8 mouse cellular contexts compared by ENCODE assay signal in the genomic region with DNA sequence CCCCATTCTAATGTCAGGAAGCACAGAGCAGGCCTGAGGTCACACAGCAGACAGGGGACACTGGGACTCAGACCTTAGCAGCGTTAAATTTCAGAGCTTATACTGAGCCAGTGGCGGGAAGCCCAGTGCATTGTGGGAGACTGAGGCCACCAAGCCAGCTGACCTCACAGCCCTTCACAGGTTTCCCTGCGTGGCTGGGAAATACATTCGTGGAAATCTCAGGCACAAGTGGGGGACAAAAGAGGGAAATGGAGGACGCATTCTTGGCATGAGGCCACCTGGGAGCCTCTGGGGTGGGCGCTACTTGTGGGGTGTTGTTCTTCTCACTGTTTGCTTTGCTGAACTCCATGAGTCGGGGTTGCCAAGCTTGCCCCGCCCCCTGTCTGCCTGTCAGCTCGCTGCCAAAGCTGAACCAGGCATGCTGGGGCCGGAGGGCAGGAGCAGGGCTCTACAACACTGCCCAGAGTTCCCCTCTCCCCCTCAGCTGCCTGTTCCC. TPM values are rescaled to one million over a fixed set of nuclear protein-coding genes. Genes with fewer than 3 reads are reported as not detected.
DNase-seq lines count a peak whose midpoint lies in the region; ATAC-seq and TF ChIP-seq lines count a peak whose summit lies in the region.

No protein-coding gene starts in this region.

- H3K9me3 ChIP-seq in forebrain, embryonic 13.5 days (replicated peaks): no peaks in the 10 kb centered on the region
- H3K9me3 ChIP-seq in intestine, embryonic 14.5 days (ENCODE audit: control insufficient read depth, low read length): no peaks in the 10 kb centered on the region
- H3K9me3 ChIP-seq in lung, postnatal 0 days (ENCODE audit: low read length): no peaks in the 10 kb centered on the region

- WGBS in forebrain, embryonic 13.5 days: 23% methylated on average over 10 of the region's 10 CpGs
- 27% methylated on average over 10 of the region's 10 CpGs for WGBS in intestine, embryonic 14.5 days
- WGBS in lung, postnatal 0 days: 17% methylated on average over 10 of the region's 10 CpGs

- intact Hi-C loops in gastrocnemius, postnatal 14 days (cut with DNase I; ENCODE audit: low total_unique reads): no loop called here

- peaks cover 17% of the 10 kb centered on the region for H3K4me1 ChIP-seq in forebrain, embryonic 13.5 days
- H3K4me1 ChIP-seq in intestine, embryonic 14.5 days (replicated peaks; ENCODE audit: control insufficient read depth, insufficient read depth, low read length): peaks cover 18% of the 10 kb centered on the region
- peaks cover 9% of the 10 kb centered on the region; the same call in 1 of the 2 replicates for H3K4me1 ChIP-seq in lung, postnatal 0 days (ENCODE audit: insufficient read depth, low read depth, low read length)

- no peaks in the 10 kb centered on the region for H3K27me3 ChIP-seq in forebrain, embryonic 13.5 days
- no peaks in the 10 kb centered on the region for H3K27me3 ChIP-seq in intestine, embryonic 14.5 days (replicated peaks; ENCODE audit: control insufficient read depth, insufficient read depth, low read length)
- no peaks in the 10 kb centered on the region for H3K27me3 ChIP-seq in lung, postnatal 0 days (replicated peaks; ENCODE audit: insufficient read depth, low read length)

- H3K9ac ChIP-seq in forebrain, embryonic 13.5 days: 0 out of 2 replicates have a peak overlapping the region, but pooled peaks have one; percentile 0
- H3K9ac ChIP-seq in intestine, embryonic 14.5 days (ENCODE audit: low read length): no peak overlapping the region
- H3K9ac ChIP-seq in lung, postnatal 0 days (replicated peaks; ENCODE audit: low read depth): no peak overlapping the region

- H3K4me3 ChIP-seq in forebrain, embryonic 13.5 days: no peak overlapping the region
- no peak overlapping the region for H3K4me3 ChIP-seq in intestine, embryonic 14.5 days (ENCODE audit: low read depth, low read length)
- H3K4me3 ChIP-seq in lung, postnatal 0 days (ENCODE audit: low read depth, low read length): no peak overlapping the region

- no peak; the same call in 1 of the 2 replicates for TF ChIP-seq CTCF in lung, postnatal 0 days (IDR thresholded peaks at IDR 0.05)

- H3K4me2 ChIP-seq in forebrain, embryonic 13.5 days: peak overlapping the region; percentile 35
- H3K4me2 ChIP-seq in intestine, embryonic 14.5 days (ENCODE audit: low read length): peak overlapping the region; percentile 12; the same call in 1 of the 2 replicates
- peak overlapping the region; percentile 42 for H3K4me2 ChIP-seq in lung, postnatal 0 days (replicated peaks; ENCODE audit: low read depth, low read length)

- no peaks in the 10 kb centered on the region for H3K36me3 ChIP-seq in forebrain, embryonic 13.5 days (ENCODE audit: poor library complexity, severe bottlenecking)
- no peaks in the 10 kb centered on the region for H3K36me3 ChIP-seq in intestine, embryonic 14.5 days (ENCODE audit: control insufficient read depth, insufficient read depth, low read length)
- no peaks in the 10 kb centered on the region for H3K36me3 ChIP-seq in lung, postnatal 0 days (ENCODE audit: insufficient read depth, low read length)

- no peak overlapping the region for H3K27ac ChIP-seq in forebrain, embryonic 13.5 days
- H3K27ac ChIP-seq in intestine, embryonic 14.5 days (ENCODE audit: low read depth): peak overlapping the region; percentile 40; the same call in 1 of the 2 replicates
- no peak overlapping the region for H3K27ac ChIP-seq in lung, postnatal 0 days (ENCODE audit: low read length)

- ATAC-seq in cerebellum, adult (ENCODE audit: insufficient number of reproducible peaks, low FRiP score, low TSS enrichment): no peak
- ATAC-seq in forebrain, embryonic 13.5 days: peak; percentile 62
- peak; percentile 42 for ATAC-seq in intestine, embryonic 14.5 days (replicated peaks; ENCODE audit: low FRiP score, low TSS enrichment, low read depth)
- ATAC-seq in lung, postnatal 0 days: peak; percentile 60
- ATAC-seq in activated CD4-positive, CD25-positive, alpha-beta regulatory T cell, adult 4 months: no peak

- no peak for TF ChIP-seq EP300 in lung, postnatal 0 days (IDR thresholded peaks at IDR 0.05)

- peak; percentile 61 to 72 for DNase-seq in cerebellum, postnatal 10 days
- no peak for DNase-seq in intestine, embryonic 14.5 days (ENCODE audit: low spot score)
- peak; percentile 41 for DNase-seq in lung, postnatal 0 days (ENCODE audit: low spot score)
- DNase-seq in gastrocnemius, postnatal 14 days: no peak
- DNase-seq in ovary, adult 18-20 months (ENCODE audit: low spot score): no peak

RNA-seq across cellular contexts. Expression of gene Ifnlr1, which starts 29.9 kb away (rescaled TPM):
- polyA plus RNA-seq in forebrain, embryonic 13.5 days (2015; fragmentation: Nextera tagmentation; extraction: Ambion mirVana): 0.13 TPM in 2 replicates
- polyA plus RNA-seq in intestine, embryonic 14.5 days (2014; fragmentation: Nextera tagmentation; extraction: Ambion mirVana): 2.9 and 3.5 TPM in 2 replicates
- polyA plus RNA-seq in lung, postnatal 0 days (2015; fragmentation: Nextera tagmentation; extraction: Ambion mirVana): 2.7 and 3.7 TPM in 2 replicates
- polyA plus RNA-seq in activated CD4-positive, CD25-positive, alpha-beta regulatory T cell, adult 4 months (2017; shearing (Covaris generic)): under 1 TPM in 1 of 2 experiments, not detected in 1; 0.08 TPM
- under 1 TPM; 0.23 to 0.42 TPM for total RNA-seq in gastrocnemius, postnatal 14 days (2021)

Comparison
In these comparisons a context has a peak if more than half of its experiments do, and no peak if none do; other contexts are left out.
1. DNase-seq: peak in cerebellum, postnatal 10 days (2 of 2) and lung, postnatal 0 days (single experiment); none in intestine, embryonic 14.5 days (single experiment), gastrocnemius, postnatal 14 days (single experiment) and ovary, adult 18-20 months (single experiment).
2. ATAC-seq: peak in forebrain, embryonic 13.5 days (single experiment), intestine, embryonic 14.5 days (single experiment) and lung, postnatal 0 days (single experiment); none in cerebellum, adult (single experiment) and activated CD4-positive, CD25-positive, alpha-beta regulatory T cell, adult 4 months (single experiment).
3. Peak in every context shown above with its lines, with median percentiles within 50 percentile points of each other: H3K4me2 ChIP-seq.